ENCODE assay signal across 8 mouse cellular contexts in the genomic region with DNA sequence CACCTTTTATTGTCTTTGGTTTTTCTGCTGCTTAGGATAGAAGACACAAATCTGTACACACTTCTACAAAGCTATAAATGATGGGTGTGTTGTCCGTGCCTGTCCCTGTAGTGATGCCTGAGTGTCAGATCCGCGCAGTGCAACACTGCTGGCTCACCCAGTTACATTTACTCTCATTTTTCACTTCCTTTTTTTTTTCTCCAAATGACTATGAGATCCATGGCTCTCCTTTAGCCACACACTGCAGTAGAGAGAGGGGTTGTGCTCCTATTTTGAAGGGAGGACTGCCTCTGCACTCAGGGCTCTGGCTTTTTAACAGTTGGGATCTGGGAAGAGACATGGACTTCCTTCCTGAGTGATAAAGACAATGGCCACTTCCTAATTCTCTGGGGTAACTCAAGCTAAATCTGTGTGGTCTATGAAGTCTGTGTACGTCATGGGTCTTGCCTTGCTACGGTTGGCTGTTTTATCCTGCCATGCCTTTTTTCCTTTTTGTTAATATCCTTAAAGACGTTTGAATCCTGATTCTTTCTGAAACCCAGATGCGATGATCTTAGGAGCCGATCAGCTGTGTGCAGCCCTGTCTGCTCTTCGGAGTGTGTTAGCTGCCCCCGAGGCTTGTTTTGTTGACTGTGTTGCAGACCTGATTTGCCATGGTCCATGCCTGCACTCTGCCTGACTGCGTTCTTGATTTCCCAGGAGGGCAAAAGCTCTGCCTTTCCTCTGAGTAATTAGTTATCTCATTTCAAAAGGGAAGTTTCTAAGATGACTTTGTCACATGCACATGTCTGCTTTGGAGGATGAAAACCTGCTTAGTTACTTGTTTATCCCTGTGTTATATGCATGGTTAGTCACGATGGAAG.
DNase-seq lines count a peak whose midpoint lies in the region; ATAC-seq and TF ChIP-seq lines count a peak whose summit lies in the region.

No protein-coding gene starts in this region.

- TF ChIP-seq CTCF in lung, embryonic 14.5 days (IDR thresholded peaks at IDR 0.05; ENCODE audit: low read depth), result no peak

- no peak overlapping the region for H3K9ac ChIP-seq in lung, embryonic 14.5 days
- no peak overlapping the region for H3K9ac ChIP-seq in forebrain, embryonic 12.5 days
- 0 out of 2 replicates have a peak overlapping the region, but pooled peaks have one; percentile 0 for H3K9ac ChIP-seq in hindbrain, embryonic 15.5 days
- H3K9ac ChIP-seq in neural tube, embryonic 14.5 days (replicated peaks; ENCODE audit: low read depth, low read length), result no peak overlapping the region

- H3K4me2 ChIP-seq in lung, embryonic 14.5 days, result no peak overlapping the region
- no peak overlapping the region for H3K4me2 ChIP-seq in forebrain, embryonic 12.5 days
- peak overlapping the region; percentile 38 for H3K4me2 ChIP-seq in hindbrain, embryonic 15.5 days
- peak overlapping the region; percentile 17; the same call in 1 of the 2 replicates for H3K4me2 ChIP-seq in neural tube, embryonic 14.5 days (ENCODE audit: low read depth, low read length)

- DNase-seq in lung, embryonic 14.5 days, result peak; percentile 48
- DNase-seq in lung, postnatal 10 days, result no peak
- DNase-seq in urinary bladder, adult 18-20 months (ENCODE audit: low spot score in 2 of 2), result no peak
- DNase-seq in gastrocnemius, postnatal 4 days (ENCODE audit: low spot score in 2 of 2), result no peak
- DNase-seq in thymus, postnatal 0 days (ENCODE audit: low spot score), result no peak

- H3K4me1 ChIP-seq in lung, embryonic 14.5 days (ENCODE audit: insufficient read depth), result peaks cover 27% of the 10 kb centered on the region
- peaks cover 32% of the 10 kb centered on the region for H3K4me1 ChIP-seq in forebrain, embryonic 12.5 days
- peaks cover 35% of the 10 kb centered on the region for H3K4me1 ChIP-seq in hindbrain, embryonic 15.5 days (replicated peaks)
- H3K4me1 ChIP-seq in neural tube, embryonic 14.5 days (ENCODE audit: control insufficient read depth, insufficient read depth, low read length), result peaks cover 35% of the 10 kb centered on the region

- no peaks in the 10 kb centered on the region for H3K36me3 ChIP-seq in lung, embryonic 14.5 days (ENCODE audit: insufficient read depth)
- H3K36me3 ChIP-seq in forebrain, embryonic 12.5 days (replicated peaks), result no peaks in the 10 kb centered on the region
- H3K36me3 ChIP-seq in hindbrain, embryonic 15.5 days, result no peaks in the 10 kb centered on the region
- no peaks in the 10 kb centered on the region for H3K36me3 ChIP-seq in neural tube, embryonic 14.5 days (ENCODE audit: control insufficient read depth, insufficient read depth, low read length)

- H3K4me3 ChIP-seq in lung, embryonic 14.5 days (ENCODE audit: low read depth, low read length), result no peak overlapping the region
- no peak overlapping the region for H3K4me3 ChIP-seq in forebrain, embryonic 12.5 days (replicated peaks)
- no peak overlapping the region for H3K4me3 ChIP-seq in hindbrain, embryonic 15.5 days
- H3K4me3 ChIP-seq in neural tube, embryonic 14.5 days (ENCODE audit: low read depth, low read length), result no peak overlapping the region

- peak overlapping the region; percentile 31; the same call in 1 of the 2 replicates for H3K27ac ChIP-seq in lung, embryonic 14.5 days (ENCODE audit: low read depth)
- H3K27ac ChIP-seq in forebrain, embryonic 12.5 days, result peak overlapping the region; percentile 61
- peak overlapping the region; percentile 75 for H3K27ac ChIP-seq in hindbrain, embryonic 15.5 days (replicated peaks)
- H3K27ac ChIP-seq in neural tube, embryonic 14.5 days (ENCODE audit: low read depth, low read length), result peak overlapping the region; percentile 78

- H3K27me3 ChIP-seq in lung, embryonic 14.5 days (ENCODE audit: insufficient read depth, low read length), result no peaks in the 10 kb centered on the region
- H3K27me3 ChIP-seq in forebrain, embryonic 12.5 days, result no peaks in the 10 kb centered on the region
- H3K27me3 ChIP-seq in hindbrain, embryonic 15.5 days, result no peaks in the 10 kb centered on the region
- no peaks in the 10 kb centered on the region for H3K27me3 ChIP-seq in neural tube, embryonic 14.5 days (ENCODE audit: control insufficient read depth, insufficient read depth, low read length)

- WGBS in lung, embryonic 14.5 days, result 54% methylated on average over 12 of the region's 12 CpGs
- WGBS in forebrain, embryonic 12.5 days, result 45% methylated on average over 12 of the region's 12 CpGs
- 19% methylated on average over 12 of the region's 12 CpGs for WGBS in hindbrain, embryonic 15.5 days
- 20% methylated on average over 12 of the region's 12 CpGs for WGBS in neural tube, embryonic 14.5 days

- no peaks in the 10 kb centered on the region for H3K9me3 ChIP-seq in lung, embryonic 14.5 days (ENCODE audit: low read depth, low read length)
- H3K9me3 ChIP-seq in forebrain, embryonic 12.5 days, result no peaks in the 10 kb centered on the region
- H3K9me3 ChIP-seq in hindbrain, embryonic 15.5 days, result no peaks in the 10 kb centered on the region
- H3K9me3 ChIP-seq in neural tube, embryonic 14.5 days (ENCODE audit: control insufficient read depth, low read length), result no peaks in the 10 kb centered on the region

- no peak for ATAC-seq in lung, embryonic 14.5 days (ENCODE audit: insufficient read depth)
- ATAC-seq in forebrain, embryonic 12.5 days (ENCODE audit: low FRiP score), result peak; percentile 66
- peak; percentile 66 for ATAC-seq in hindbrain, embryonic 15.5 days (ENCODE audit: low FRiP score, low read depth)
- ATAC-seq in neural tube, embryonic 14.5 days (ENCODE audit: low read depth), result peak; percentile 82

Comparison
In these comparisons a context has a peak if more than half of its experiments do, and no peak if none do; other contexts are left out.
1. H3K4me2 ChIP-seq: peak in hindbrain, embryonic 15.5 days (single experiment) and neural tube, embryonic 14.5 days (single experiment); none in lung, embryonic 14.5 days (single experiment) and forebrain, embryonic 12.5 days (single experiment).
2. Peak in every context shown above with its lines, with median percentiles within 50 percentile points of each other: H3K27ac ChIP-seq.